Mouse (Mus musculus): Measurements from ENCODE around the gene Snip1. TPM values are rescaled to one million over a fixed set of nuclear protein-coding genes. Genes with fewer than 3 reads are reported as not detected.
A peak's percentile ranks its signal among the peaks of the same experiment; 100 is the strongest.

The Snip1 gene
- polyA plus RNA-seq, 1 experiment from 2014 or later = 43.1 TPM

GRCm38 (mm10) chr4:125114638-125115037 is 48.2 kb downstream of the Snip1 start:
- 12% methylated on average over 6 of the region's 6 CpGs for whole genome bisulfite sequencing
- Histone ChIP-seq H3K4me1 (ENCODE audit: control insufficient read depth, insufficient read depth, low read length) (no peaks in the 10 kb centered on the region), H3K4me3 (ENCODE audit: low read depth, low read length) (no peak overlapping the region), H3K27me3 (ENCODE audit: control insufficient read depth, insufficient read depth, low read length) (no peaks in the 10 kb centered on the region), H3K9ac (replicated peaks; ENCODE audit: low read length) (no peak overlapping the region), H3K9me3 (replicated peaks; ENCODE audit: control insufficient read depth, low read length) (no peaks in the 10 kb centered on the region), H3K27ac (replicated peaks; ENCODE audit: low read depth, low read length) (no peak overlapping the region), H3K36me3 (replicated peaks; ENCODE audit: control insufficient read depth, insufficient read depth, low read depth, low read length) (no peaks in the 10 kb centered on the region), H3K4me2 (ENCODE audit: low read depth, low read length) (no peak overlapping the region)
- 0 out of 2 replicates have a peak, but pooled peaks have one; percentile 29 for ATAC-seq (replicated peaks; ENCODE audit: insufficient number of reproducible peaks, low FRiP score, low TSS enrichment, low read depth)
- peak; percentile 81 for DNase-seq (ENCODE audit: low spot score)

GRCm38 (mm10) chr4:125115081-125115480 is 48.6 kb downstream of the Snip1 start:
- DNase-seq (ENCODE audit: low spot score) (no peak), ATAC-seq (replicated peaks; ENCODE audit: insufficient number of reproducible peaks, low FRiP score, low TSS enrichment, low read depth) (no peak; the same call in 1 of the 2 replicates)
- WGBS = 83% methylated on average over 4 of the region's 4 CpGs
- Histone ChIP-seq H3K4me3 (ENCODE audit: low read depth, low read length) (no peak overlapping the region), H3K27me3 (ENCODE audit: control insufficient read depth, insufficient read depth, low read length) (no peaks in the 10 kb centered on the region), H3K9ac (replicated peaks; ENCODE audit: low read length) (no peak overlapping the region), H3K4me1 (ENCODE audit: control insufficient read depth, insufficient read depth, low read length) (no peaks in the 10 kb centered on the region), H3K27ac (replicated peaks; ENCODE audit: low read depth, low read length) (no peak overlapping the region), H3K9me3 (replicated peaks; ENCODE audit: control insufficient read depth, low read length) (no peaks in the 10 kb centered on the region), H3K4me2 (ENCODE audit: low read depth, low read length) (no peak overlapping the region), H3K36me3 (replicated peaks; ENCODE audit: control insufficient read depth, insufficient read depth, low read depth, low read length) (no peaks in the 10 kb centered on the region)

GRCm38 (mm10) chr4:125115710-125116089 is 49.2 kb downstream of the Snip1 start:
- ATAC-seq (replicated peaks; ENCODE audit: insufficient number of reproducible peaks, low FRiP score, low TSS enrichment, low read depth) = no peak
- H3K4me3 ChIP-seq (ENCODE audit: low read depth, low read length) = no peak overlapping the region
- no peaks in the 10 kb centered on the region for H3K4me1 ChIP-seq (ENCODE audit: control insufficient read depth, insufficient read depth, low read length)
- H3K36me3 ChIP-seq (replicated peaks; ENCODE audit: control insufficient read depth, insufficient read depth, low read depth, low read length) = no peaks in the 10 kb centered on the region
- WGBS = 25% methylated on average over 6 of the region's 6 CpGs
- H3K9ac ChIP-seq (replicated peaks; ENCODE audit: low read length) = no peak overlapping the region; the same call in 1 of the 2 replicates
- no peaks in the 10 kb centered on the region for H3K9me3 ChIP-seq (replicated peaks; ENCODE audit: control insufficient read depth, low read length)
- H3K27ac ChIP-seq (replicated peaks; ENCODE audit: low read depth, low read length) = no peak overlapping the region
- H3K27me3 ChIP-seq (ENCODE audit: control insufficient read depth, insufficient read depth, low read length) = no peaks in the 10 kb centered on the region
- no peak for DNase-seq (ENCODE audit: low spot score)
- no peak overlapping the region for H3K4me2 ChIP-seq (ENCODE audit: low read depth, low read length)

GRCm38 (mm10) chr4:125116090-125116861 is 49.8 kb downstream of the Snip1 start:
- DNase-seq (ENCODE audit: low spot score) (no peak), ATAC-seq (replicated peaks; ENCODE audit: insufficient number of reproducible peaks, low FRiP score, low TSS enrichment, low read depth) (no peak)
- H3K9me3 ChIP-seq (replicated peaks; ENCODE audit: control insufficient read depth, low read length) = no peaks in the 10 kb centered on the region
- no peak overlapping the region for H3K27ac ChIP-seq (replicated peaks; ENCODE audit: low read depth, low read length)
- H3K36me3 ChIP-seq (replicated peaks; ENCODE audit: control insufficient read depth, insufficient read depth, low read depth, low read length) = no peaks in the 10 kb centered on the region
- H3K9ac ChIP-seq (replicated peaks; ENCODE audit: low read length) = no peak overlapping the region
- H3K27me3 ChIP-seq (ENCODE audit: control insufficient read depth, insufficient read depth, low read length) = no peaks in the 10 kb centered on the region
- 75% methylated on average over 9 of the region's 9 CpGs for whole genome bisulfite sequencing
- H3K4me3 ChIP-seq (ENCODE audit: low read depth, low read length) = no peak overlapping the region
- H3K4me1 ChIP-seq (ENCODE audit: control insufficient read depth, insufficient read depth, low read length) = no peaks in the 10 kb centered on the region
- H3K4me2 ChIP-seq (ENCODE audit: low read depth, low read length) = no peak overlapping the region

GRCm38 (mm10) chr4:125116929-125117328 is 50.5 kb downstream of the Snip1 start:
- H3K9ac ChIP-seq (replicated peaks; ENCODE audit: low read length) = no peak overlapping the region
- no peak overlapping the region for H3K4me3 ChIP-seq (ENCODE audit: low read depth, low read length)
- ATAC-seq (replicated peaks; ENCODE audit: insufficient number of reproducible peaks, low FRiP score, low TSS enrichment, low read depth) = no peak
- 84% methylated on average over 13 of the region's 13 CpGs for WGBS
- no peaks in the 10 kb centered on the region for H3K9me3 ChIP-seq (replicated peaks; ENCODE audit: control insufficient read depth, low read length)
- no peaks in the 10 kb centered on the region for H3K36me3 ChIP-seq (replicated peaks; ENCODE audit: control insufficient read depth, insufficient read depth, low read depth, low read length)
- H3K4me2 ChIP-seq (ENCODE audit: low read depth, low read length) = no peak overlapping the region
- no peak overlapping the region for H3K27ac ChIP-seq (replicated peaks; ENCODE audit: low read depth, low read length)
- DNase-seq (ENCODE audit: low spot score) = no peak
- H3K4me1 ChIP-seq (ENCODE audit: control insufficient read depth, insufficient read depth, low read length) = no peaks in the 10 kb centered on the region
- H3K27me3 ChIP-seq (ENCODE audit: control insufficient read depth, insufficient read depth, low read length) = no peaks in the 10 kb centered on the region

GRCm38 (mm10) chr4:125117902-125118320 is 51.4 kb downstream of the Snip1 start:
- no peak overlapping the region for H3K4me2 ChIP-seq (ENCODE audit: low read depth, low read length)
- no peaks in the 10 kb centered on the region for H3K4me1 ChIP-seq (ENCODE audit: control insufficient read depth, insufficient read depth, low read length)
- no peak overlapping the region for H3K27ac ChIP-seq (replicated peaks; ENCODE audit: low read depth, low read length)
- H3K9me3 ChIP-seq (replicated peaks; ENCODE audit: control insufficient read depth, low read length) = no peaks in the 10 kb centered on the region
- no peak overlapping the region for H3K9ac ChIP-seq (replicated peaks; ENCODE audit: low read length)
- no peak for ATAC-seq (replicated peaks; ENCODE audit: insufficient number of reproducible peaks, low FRiP score, low TSS enrichment, low read depth)
- H3K27me3 ChIP-seq (ENCODE audit: control insufficient read depth, insufficient read depth, low read length) = no peaks in the 10 kb centered on the region
- WGBS = 88% methylated on average over 7 of the region's 7 CpGs
- H3K36me3 ChIP-seq (replicated peaks; ENCODE audit: control insufficient read depth, insufficient read depth, low read depth, low read length) = no peaks in the 10 kb centered on the region
- no peak for DNase-seq (ENCODE audit: low spot score)
- H3K4me3 ChIP-seq (ENCODE audit: low read depth, low read length) = no peak overlapping the region

- H3K36me3 ChIP-seq (replicated peaks; ENCODE audit: control insufficient read depth, insufficient read depth, low read depth, low read length) = no peaks in the 10 kb centered on the region
- H3K4me3 ChIP-seq (ENCODE audit: low read depth, low read length) = no peak overlapping the region
- WGBS = 24% methylated on average over 10 of the region's 10 CpGs
- H3K4me1 ChIP-seq (ENCODE audit: control insufficient read depth, insufficient read depth, low read length) = no peaks in the 10 kb centered on the region
- H3K27me3 ChIP-seq (ENCODE audit: control insufficient read depth, insufficient read depth, low read length) = no peaks in the 10 kb centered on the region
- no peak overlapping the region for H3K9ac ChIP-seq (replicated peaks; ENCODE audit: low read length)
- peak; percentile 49 for DNase-seq (ENCODE audit: low spot score)
- H3K4me2 ChIP-seq (ENCODE audit: low read depth, low read length) = no peak overlapping the region
- ATAC-seq (replicated peaks; ENCODE audit: insufficient number of reproducible peaks, low FRiP score, low TSS enrichment, low read depth) = no peak
- no peak overlapping the region for H3K27ac ChIP-seq (replicated peaks; ENCODE audit: low read depth, low read length)
- H3K9me3 ChIP-seq (replicated peaks; ENCODE audit: control insufficient read depth, low read length) = no peaks in the 10 kb centered on the region
These were observed 52.6 kb downstream of the Snip1 start for GRCm38 (mm10) chr4:125119070-125119469.

GRCm38 (mm10) chr4:125119721-125120120 is 53.2 kb downstream of the Snip1 start:
- Histone ChIP-seq H3K4me1 (ENCODE audit: control insufficient read depth, insufficient read depth, low read length) (no peaks in the 10 kb centered on the region), H3K27me3 (ENCODE audit: control insufficient read depth, insufficient read depth, low read length) (no peaks in the 10 kb centered on the region), H3K27ac (replicated peaks; ENCODE audit: low read depth, low read length) (no peak overlapping the region), H3K9me3 (replicated peaks; ENCODE audit: control insufficient read depth, low read length) (no peaks in the 10 kb centered on the region), H3K36me3 (replicated peaks; ENCODE audit: control insufficient read depth, insufficient read depth, low read depth, low read length) (no peaks in the 10 kb centered on the region), H3K4me2 (ENCODE audit: low read depth, low read length) (no peak overlapping the region), H3K9ac (replicated peaks; ENCODE audit: low read length) (no peak overlapping the region), H3K4me3 (ENCODE audit: low read depth, low read length) (no peak overlapping the region)
- ATAC-seq (replicated peaks; ENCODE audit: insufficient number of reproducible peaks, low FRiP score, low TSS enrichment, low read depth) (no peak), DNase-seq (ENCODE audit: low spot score) (no peak)
- 96% methylated on average over 11 of the region's 11 CpGs for WGBS
